Comparison of ENCODE assay signal across 10 mouse cellular contexts in the genomic region with DNA sequence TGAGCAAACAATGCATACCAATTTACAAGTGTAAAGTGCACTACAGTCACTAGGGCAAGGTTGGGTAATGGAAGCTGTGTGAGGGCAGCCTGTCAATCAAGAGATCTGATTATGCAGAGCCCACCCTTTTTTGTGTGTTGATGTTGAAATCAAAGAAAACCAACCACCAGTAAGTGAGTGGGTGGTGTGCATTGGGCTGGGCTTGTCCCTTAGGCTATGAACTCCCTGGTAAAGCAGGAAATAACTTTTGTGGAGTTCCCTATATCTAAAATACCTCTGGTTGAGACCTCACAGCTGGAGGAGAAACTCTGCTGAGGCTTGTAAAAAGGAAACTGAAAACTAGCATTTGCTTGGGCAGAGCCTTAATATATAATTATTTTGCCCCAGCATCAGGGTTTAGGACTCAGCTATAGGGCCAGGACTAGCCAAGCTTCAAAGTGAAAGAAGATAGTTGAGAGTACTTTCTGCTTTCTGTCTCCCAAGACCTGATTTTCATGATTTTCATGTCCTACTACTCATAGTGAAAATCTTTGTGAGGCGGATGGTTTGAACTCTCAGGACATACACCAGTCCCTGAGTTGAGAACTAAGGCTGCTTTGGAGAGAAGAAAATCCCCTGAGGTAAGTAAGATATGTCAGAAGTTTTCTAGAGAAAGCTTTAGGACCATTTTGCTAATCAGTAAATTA. TPM values are rescaled to one million over a fixed set of nuclear protein-coding genes. Genes with fewer than 3 reads are reported as not detected.
DNase-seq lines count a peak whose midpoint lies in the region; ATAC-seq lines count a peak whose summit lies in the region.
"Had no signal": no experiment of that assay in that cellular context is flagged by ENCODE, and none has a peak within 500 bp of the region (broad histone marks: within the 10 kb centered on the region; RNA-seq: fewer than 3 reads in every experiment).

No protein-coding gene starts in this region.

- intact Hi-C loops in heart, postnatal 10 days (cut with DNase I) = no loop called here

- H3K27me3 ChIP-seq in heart, embryonic 16.5 days (ENCODE audit: control insufficient read depth, insufficient read depth, low read length) = no peaks in the 10 kb centered on the region
- H3K27me3 ChIP-seq: midbrain, embryonic 15.5 days had no signal

- no peaks in the 10 kb centered on the region for H3K4me1 ChIP-seq in heart, embryonic 16.5 days (ENCODE audit: control insufficient read depth, insufficient read depth, low read length)
- H3K4me1 ChIP-seq: midbrain, embryonic 15.5 days had no signal

- H3K4me3 ChIP-seq in heart, embryonic 16.5 days (ENCODE audit: low read length) = no peak overlapping the region
- H3K4me3 ChIP-seq: midbrain, embryonic 15.5 days had no signal

- 83% methylated on average over 1 of the region's 1 CpGs for WGBS in heart, embryonic 16.5 days

- no peak for ATAC-seq in heart, embryonic 16.5 days (replicated peaks; ENCODE audit: extremely low read depth, insufficient read depth, low FRiP score)
- peak; percentile 62 to 67 for ATAC-seq in hematopoietic stem cell, adult 5-6 weeks (replicated peaks in 1 of 2; ENCODE audit: insufficient read depth in 1 of 2, low FRiP score in 2 of 2, low TSS enrichment in 1 of 2, low read depth in 1 of 2, poor library complexity in 2 of 2, severe bottlenecking in 2 of 2)
- ATAC-seq: midbrain, embryonic 15.5 days had no signal

- H3K9me3 ChIP-seq in heart, embryonic 16.5 days (replicated peaks; ENCODE audit: control insufficient read depth, low read length) = no peaks in the 10 kb centered on the region; the same call in 1 of the 2 replicates
- H3K9me3 ChIP-seq: midbrain, embryonic 15.5 days had no signal

- H3K9ac ChIP-seq in heart, embryonic 16.5 days (ENCODE audit: low read length) = no peak overlapping the region
- H3K9ac ChIP-seq: midbrain, embryonic 15.5 days had no signal

- no peak for DNase-seq in heart, postnatal 10 days
- DNase-seq in A20 (ENCODE audit: low read depth, low spot score) = peak; percentile 80
- DNase-seq in lung, postnatal 25 days (ENCODE audit: low spot score) = peak; percentile 46
- no peak for DNase-seq in embryo, embryonic 10.5 days (ENCODE audit: low spot score)
- no peak for DNase-seq in cerebellum, adult 11 months
- no peak for DNase-seq in adrenal gland, adult 18-20 months (ENCODE audit: low spot score in 2 of 2)
- DNase-seq: gastrocnemius, postnatal 25 days had no signal

- H3K4me2 ChIP-seq in heart, embryonic 16.5 days (ENCODE audit: low read depth, low read length) = no peak overlapping the region
- H3K4me2 ChIP-seq: midbrain, embryonic 15.5 days had no signal

- no peaks in the 10 kb centered on the region for H3K36me3 ChIP-seq in heart, embryonic 16.5 days (ENCODE audit: control insufficient read depth, insufficient read depth)
- H3K36me3 ChIP-seq: midbrain, embryonic 15.5 days had no signal

- H3K27ac ChIP-seq in heart, embryonic 16.5 days (ENCODE audit: low read length) = 0 out of 2 replicates have a peak overlapping the region, but pooled peaks have one; percentile 14
- H3K27ac ChIP-seq: midbrain, embryonic 15.5 days had no signal

RNA-seq across cellular contexts. Expression of gene Cadm3, which starts 51.6 kb away (rescaled TPM):
- polyA plus RNA-seq in heart, embryonic 16.5 days (2015; fragmentation: Nextera tagmentation; extraction: Ambion mirVana) = 0.26 and 0.45 TPM in 2 replicates
- 1 to 10 TPM; 2.5 TPM for total RNA-seq in heart, postnatal 10 days (2021)
- 1.8 TPM in 1 of 2 replicates, not detected in the other for total RNA-seq in hematopoietic stem cell, adult 5-6 weeks (2017)
- total RNA-seq in adrenal gland, adult 18-20 months (2021) = 1 to 10 TPM; 4.0 to 8.9 TPM

Comparison
In these comparisons a context has a peak if more than half of its experiments do, and no peak if none do; other contexts are left out.
1. DNase-seq: peak in A20 (single experiment) and lung, postnatal 25 days (single experiment); none in heart, postnatal 10 days (0 of 2), embryo, embryonic 10.5 days (single experiment), cerebellum, adult 11 months (single experiment) and adrenal gland, adult 18-20 months (0 of 2).